Mouse (Mus musculus): Measurements from ENCODE around the gene Gfpt1.

- TF ChIP-seq GATA1 (IDR thresholded peaks at IDR 0.05; ENCODE audit: borderline replicate concordance, low read length), result no peak
- TF ChIP-seq FLI1 (IDR thresholded peaks at IDR 0.05; ENCODE audit: low read length), result no peak
Measured at GRCm38 (mm10) chr6:87021791-87022190, 20.9 kb upstream of the Gfpt1 start.
